Mouse (Mus musculus) pancreas, adult 10 weeks (tissue): ENCODE measurements around the gene Slco2a1. TPM values are rescaled to one million over a fixed set of nuclear protein-coding genes. Genes with fewer than 3 reads are reported as not detected.

Source experiments
- polyA plus RNA-seq: library from polyadenylated mRNA; stranded (reverse); fragments of 350-450 nt; fragmentation: Illumina TruSeq; extraction: RNeasy Lipid Tissue Mini Kit (QIAGEN cat#74804); gene quantifications from one replicate; pipeline ENCODE4 v1.2.3, GENCODE M21; 2015; ENCODE audit warnings: low read depth, low replicate concordance; ENCODE audit not compliant: insufficient read depth

Gene Slco2a1
- 6.6 TPM for polyA plus RNA-seq

GRCm38 (mm10) chr9:102988462-102988861 lies at the start of gene Slco2a1:
Gene Slco2a1 (plus strand): TSS chr9:102988712.

GRCm38 (mm10) chr9:103111621-103112470 lies 123.3 kb downstream of the Slco2a1 start, which contains the start of gene Rab6b:
Gene Rab6b (plus strand): TSS chr9:103111787.

Other genes starting within 250 kb of the Slco2a1 start
- 13.6 TPM for gene Ryk, start 153.8 kb upstream of the Slco2a1 start, polyA plus RNA-seq
- gene Rab6b, start 123.1 kb downstream of the Slco2a1 start, polyA plus RNA-seq: 7.2 TPM
- gene Srprb, start 213.4 kb downstream of the Slco2a1 start, polyA plus RNA-seq: 16.7 TPM
- not detected for gene Gm20425, start 241.6 kb downstream of the Slco2a1 start, polyA plus RNA-seq
- 81.1 TPM for gene Trf, start 241.7 kb downstream of the Slco2a1 start, polyA plus RNA-seq